Mouse (Mus musculus) cortical plate, adult 2 months (tissue): ENCODE data around the gene Prtn3.

Experiments used
- CTCF ChIP-seq: fragments of 200-500 bp; IDR thresholded peaks from 2 replicates; pipeline ENCODE4 v1.5.1; 2011; ENCODE audit warnings: mild to moderate bottlenecking, control low read depth, low read length; ENCODE audit not compliant: insufficient read depth; ENCODE audit errors: extremely low read depth
- POLR2A ChIP-seq: fragments of 200-500 bp; IDR thresholded peaks from 2 replicates; pipeline ENCODE4 v1.6.1; 2011; ENCODE audit warnings: mild to moderate bottlenecking, low read length, control low read depth; ENCODE audit not compliant: insufficient read depth; ENCODE audit errors: extremely low read depth

GRCm38 (mm10) chr10:79840091-79840490, 34.2 kb upstream of the Prtn3 start:
- no peak for TF ChIP-seq POLR2A
- no peak for TF ChIP-seq CTCF
